Mouse (Mus musculus): ENCODE data around the gene Taf9.

The Taf9 gene

DNA sequence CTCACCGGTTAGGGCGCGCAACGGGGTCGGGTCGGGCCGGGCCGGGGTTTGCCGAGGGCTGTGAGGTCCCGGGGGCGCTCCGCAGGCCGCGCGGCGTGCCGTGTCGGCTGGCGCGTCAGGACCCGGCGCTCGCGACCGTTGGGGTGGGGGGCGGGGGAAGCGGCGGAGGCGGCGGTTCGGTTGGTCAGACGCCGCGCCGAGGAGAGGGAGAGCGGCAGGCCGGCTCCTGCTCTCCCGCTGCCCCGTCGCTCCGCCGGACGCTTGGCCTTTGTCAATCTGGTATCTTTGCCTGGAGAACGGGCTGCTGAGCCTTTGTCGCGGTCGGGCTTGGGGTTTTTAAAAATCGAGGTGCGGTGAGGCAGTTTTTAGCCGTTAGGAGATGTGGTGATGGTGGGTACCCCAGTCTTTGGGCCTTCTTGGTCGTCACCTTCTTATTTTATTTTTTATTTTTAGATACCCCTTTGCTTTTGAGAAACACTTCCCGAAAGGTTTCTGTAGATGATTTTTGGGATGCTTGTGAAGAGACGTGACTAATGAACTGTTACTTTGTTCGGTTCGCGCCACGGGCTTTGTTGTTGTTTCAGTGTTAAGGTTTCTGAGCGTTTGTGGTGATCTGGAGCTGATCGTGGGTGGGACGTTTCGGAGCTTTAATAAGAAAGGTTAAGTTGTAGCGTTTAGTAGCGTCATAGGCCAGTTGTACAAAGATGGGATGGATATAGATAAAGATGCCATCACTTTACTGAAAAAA is at the start of gene Taf9:
Gene Taf9, plus strand, starts transcription at position 141 of the 748 bp plus-strand sequence.
- DNase-seq (ENCODE audit: low spot score in 2 of 2), result no peak

DNA sequence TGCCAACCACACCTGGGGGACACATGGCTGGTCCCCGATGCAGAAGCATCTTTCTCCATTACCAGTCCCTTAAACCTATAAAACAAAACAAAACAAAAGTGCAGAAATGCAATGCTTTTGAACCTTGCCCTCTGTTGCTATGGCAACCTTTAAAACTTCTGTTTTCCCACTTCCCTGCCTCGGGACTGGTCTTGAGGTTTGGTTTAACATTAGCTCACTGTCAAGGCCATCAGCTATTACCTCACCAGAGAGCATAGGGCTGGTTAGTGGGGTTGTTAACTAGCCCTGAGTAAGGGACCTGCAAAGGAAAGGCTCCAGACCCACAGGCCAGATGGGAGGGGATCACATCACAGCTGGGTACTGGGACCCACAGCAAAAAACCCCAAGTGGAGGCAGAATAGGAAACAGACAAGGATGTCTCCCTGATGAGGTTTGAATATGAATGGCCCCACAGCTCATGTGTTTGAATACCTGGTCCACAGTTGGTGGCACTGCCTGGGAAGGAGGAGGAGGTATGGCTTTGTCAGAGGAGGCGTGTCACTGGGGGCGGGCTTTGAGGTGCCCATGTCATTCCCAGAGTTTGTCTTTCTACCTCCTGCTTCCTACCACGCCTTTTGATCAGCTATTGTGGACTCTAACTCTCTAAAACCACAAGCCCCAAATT is 49.0 kb upstream of the Taf9 start:
- DNase-seq (ENCODE audit: low spot score in 2 of 2), result no peak

DNA sequence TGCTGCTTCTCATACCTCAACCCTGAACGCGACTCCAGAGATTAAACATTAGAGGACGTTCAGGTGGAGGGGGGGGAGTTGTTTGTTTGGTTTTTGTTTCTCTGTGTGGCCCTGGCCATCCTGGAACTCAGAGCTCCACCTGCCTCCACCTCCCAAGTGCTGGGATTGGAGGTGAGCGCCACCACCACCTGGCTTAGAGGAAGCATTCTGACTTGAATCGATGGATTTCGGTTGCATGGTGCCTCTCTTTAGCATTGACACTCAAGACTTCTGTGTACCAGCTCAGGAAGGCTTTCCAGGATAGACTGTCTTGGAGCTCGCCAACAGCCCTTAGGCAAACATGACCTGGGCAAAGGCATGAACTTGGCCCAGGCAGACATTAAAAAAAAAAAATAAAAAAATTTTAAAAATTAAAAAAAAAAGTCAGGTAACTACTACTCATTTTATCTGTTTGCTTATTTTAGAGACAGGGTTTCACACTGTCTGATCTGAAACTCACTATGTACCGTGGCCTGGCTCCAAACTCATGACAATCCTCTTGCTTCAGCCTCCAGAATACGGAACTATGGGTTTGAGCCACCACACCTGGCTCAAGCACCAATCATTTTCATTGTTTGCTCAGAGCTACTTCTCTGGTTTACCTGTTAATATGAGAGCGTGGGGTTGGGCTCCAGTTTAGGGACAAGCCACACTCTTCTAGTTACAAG is 48.2 kb upstream of the Taf9 start:
- no peak for DNase-seq (ENCODE audit: low spot score in 2 of 2)

DNA sequence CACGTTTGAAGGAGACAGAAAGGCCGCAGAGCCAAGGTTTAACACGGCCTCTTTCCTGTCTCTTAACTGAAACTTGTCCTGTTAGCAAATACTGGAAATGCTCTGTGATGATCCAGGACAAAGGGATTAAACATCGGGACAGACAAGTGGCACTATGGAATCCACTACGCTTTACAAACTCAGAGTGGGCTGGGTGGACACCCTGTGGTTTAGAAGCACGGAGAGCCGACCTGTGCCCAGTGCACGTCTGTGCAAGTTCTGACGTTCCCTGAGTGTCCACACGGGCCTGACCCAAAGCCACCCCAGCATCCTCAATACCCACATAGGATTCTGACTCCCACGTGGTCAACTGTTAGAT is 47.7 kb upstream of the Taf9 start:
- no peak for DNase-seq (ENCODE audit: low spot score in 2 of 2)

DNA sequence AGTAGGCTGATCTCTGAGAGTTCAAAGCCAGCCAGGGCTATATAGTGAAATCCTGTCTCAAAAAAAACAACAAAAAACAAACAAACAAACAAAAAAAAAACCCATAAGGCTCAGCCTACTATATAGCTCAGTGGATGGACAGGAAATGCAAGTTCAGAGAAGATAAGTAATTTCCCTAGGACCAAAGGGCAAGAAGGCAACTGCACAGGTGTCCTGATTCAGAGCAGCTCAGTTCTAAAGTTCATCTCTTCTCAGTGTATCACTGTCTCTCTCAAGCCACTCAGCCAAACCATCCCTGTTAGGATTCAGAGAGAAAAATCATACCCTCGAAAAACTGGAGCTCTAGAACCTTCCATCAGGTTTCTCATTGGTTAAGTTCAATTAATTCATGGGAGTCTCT is 45.5 kb upstream of the Taf9 start:
- DNase-seq (ENCODE audit: low spot score in 2 of 2), result no peak

DNA sequence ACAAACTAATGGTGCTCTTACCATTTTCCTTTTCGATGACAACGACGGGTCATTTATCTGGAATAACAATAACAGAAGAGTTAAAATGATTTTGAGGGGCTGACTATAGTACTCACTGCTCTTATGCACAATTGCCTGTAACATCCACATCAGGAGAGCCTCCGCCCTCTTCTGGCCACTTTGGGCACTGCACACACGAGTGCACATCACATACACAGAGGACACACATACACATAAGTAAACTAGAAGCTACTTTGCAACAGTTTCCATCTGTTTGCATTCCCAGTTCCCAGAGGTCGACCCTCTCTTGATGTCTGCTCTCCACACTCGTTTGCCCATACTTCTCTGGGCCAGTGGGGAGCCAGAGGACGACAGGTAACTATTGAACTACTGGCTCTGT is 43.6 kb upstream of the Taf9 start:
- DNase-seq (ENCODE audit: low spot score in 2 of 2), result no peak

DNA sequence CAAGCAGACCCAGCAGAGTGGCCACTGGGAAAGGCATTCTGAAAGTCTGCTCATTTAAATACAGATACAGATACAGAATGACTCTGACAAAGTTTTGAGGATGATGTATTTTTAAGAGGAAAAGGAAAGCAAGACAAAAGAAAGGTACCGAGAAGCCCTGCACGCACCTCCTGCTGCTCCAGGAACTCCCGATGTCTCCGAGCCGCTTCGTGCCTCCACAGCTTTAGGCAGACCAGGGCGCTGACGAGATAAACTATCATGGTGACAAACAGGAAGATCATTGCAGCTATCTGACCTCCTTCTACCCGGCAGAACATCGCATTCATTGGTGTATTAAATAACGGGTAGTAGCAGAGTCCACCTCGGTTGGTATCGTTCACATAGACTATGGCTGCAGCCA is 40.1 kb upstream of the Taf9 start:
- no peak for DNase-seq (ENCODE audit: low spot score in 2 of 2)

DNA sequence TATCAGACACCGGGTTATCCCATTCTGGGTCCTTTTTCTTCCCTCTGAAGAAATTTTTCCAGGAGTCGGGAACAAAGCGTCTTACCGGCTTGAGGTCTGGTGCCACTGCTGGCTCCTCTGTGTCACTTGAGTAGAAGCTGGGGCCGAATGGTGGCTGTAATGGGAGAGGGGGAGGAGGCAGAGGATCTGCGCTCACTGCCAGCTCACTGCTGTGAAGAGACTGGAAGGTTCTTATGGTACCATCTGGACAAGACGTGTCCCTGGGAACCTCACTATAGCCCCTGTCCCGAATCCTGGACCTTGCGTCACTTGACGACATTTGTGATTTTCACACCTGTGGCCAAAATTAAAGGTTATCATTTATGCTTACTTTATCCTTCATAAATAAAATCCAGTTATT is 39.1 kb upstream of the Taf9 start:
- no peak for DNase-seq (ENCODE audit: low spot score in 2 of 2)

DNA sequence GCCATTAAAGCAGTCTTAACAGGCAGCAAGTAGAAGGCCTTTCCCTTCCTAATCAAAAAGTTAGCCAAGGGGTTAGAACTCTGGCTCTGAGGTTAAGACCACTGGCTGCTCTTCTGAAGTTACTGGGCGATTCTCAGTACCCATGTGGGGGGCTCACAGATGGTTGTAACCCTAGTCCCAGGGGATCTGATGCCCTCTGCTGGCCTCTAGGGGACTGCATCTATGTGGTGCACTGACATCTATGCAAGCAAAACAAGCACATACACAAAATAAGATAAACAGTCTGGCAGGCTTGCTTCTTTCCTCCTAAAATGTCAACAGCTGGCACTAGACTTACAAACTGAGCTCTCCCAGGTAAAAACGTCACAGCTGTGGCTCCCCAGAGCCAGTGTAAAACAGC is 38.5 kb upstream of the Taf9 start:
- no peak for DNase-seq (ENCODE audit: low spot score in 2 of 2)

DNA sequence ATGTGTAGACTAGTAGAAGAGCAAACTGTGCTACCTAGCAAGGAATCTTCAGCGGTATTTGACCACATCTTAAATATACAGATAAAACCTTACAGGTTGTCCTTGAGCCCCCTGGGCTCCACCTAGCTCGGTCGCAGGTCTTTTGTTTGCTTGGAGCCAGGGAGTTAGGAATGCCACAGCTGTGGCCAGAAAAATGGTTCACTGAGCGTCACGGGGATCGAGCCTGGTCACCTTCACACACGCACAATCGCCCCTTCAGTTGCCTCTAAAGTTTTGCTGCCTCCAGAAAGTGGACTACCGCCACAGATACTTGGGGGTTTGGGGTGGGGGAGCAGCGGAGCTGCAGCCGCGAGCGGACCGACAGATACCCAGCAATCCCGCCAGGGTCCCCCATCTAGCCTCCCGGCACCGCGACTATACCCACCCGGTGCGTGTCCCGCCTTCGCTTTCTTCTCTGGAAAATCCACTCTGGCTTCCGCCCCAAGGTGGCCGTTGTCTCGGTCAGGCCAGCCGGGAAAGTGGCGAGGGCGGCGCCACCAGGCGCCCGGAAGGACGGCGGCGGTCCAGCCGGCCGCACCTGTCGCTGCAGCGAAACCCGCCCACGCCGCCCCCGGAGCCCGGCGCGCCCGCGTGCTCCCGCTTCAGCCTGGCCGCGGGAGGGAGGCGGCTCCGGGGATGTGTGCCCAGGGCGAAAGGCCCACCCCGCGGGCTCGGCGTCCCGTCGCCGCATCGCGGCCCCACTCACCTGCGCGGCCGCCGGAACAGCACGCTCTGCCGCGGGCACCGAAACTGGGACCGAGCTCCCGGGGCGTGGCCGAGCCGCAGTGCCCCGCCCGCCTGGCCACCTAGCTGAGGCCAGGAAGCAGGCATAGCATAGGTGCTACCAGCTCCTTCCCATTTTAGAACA is 34.9 kb upstream of the Taf9 start, which contains the start of gene Marveld2:
Gene Marveld2, minus strand, starts transcription at position 791 of the 907 bp plus-strand sequence.
- DNase-seq (ENCODE audit: low spot score in 2 of 2), result peak in 1 of 2 experiments; percentile 29

DNA sequence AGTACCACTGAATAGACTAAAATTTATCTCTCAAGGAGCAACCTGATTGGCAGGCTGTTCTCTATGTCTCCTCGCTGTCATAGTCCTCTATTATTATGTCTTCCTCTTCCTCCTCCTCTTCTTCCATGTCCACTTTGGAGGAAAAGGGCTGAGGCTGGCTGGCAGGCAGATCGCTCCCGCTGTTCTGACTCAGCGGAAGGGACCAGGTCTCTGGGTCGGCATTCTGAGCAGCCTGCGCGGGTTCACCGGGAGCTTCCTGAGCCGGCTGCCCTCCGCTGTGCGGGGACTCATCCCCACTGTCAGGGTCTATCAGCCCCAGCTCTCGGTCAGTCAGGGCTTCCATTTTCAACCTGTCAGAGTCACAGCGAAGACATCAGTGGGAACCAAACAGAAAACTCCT is 33.8 kb upstream of the Taf9 start:
- no peak for DNase-seq (ENCODE audit: low spot score in 2 of 2)

DNA sequence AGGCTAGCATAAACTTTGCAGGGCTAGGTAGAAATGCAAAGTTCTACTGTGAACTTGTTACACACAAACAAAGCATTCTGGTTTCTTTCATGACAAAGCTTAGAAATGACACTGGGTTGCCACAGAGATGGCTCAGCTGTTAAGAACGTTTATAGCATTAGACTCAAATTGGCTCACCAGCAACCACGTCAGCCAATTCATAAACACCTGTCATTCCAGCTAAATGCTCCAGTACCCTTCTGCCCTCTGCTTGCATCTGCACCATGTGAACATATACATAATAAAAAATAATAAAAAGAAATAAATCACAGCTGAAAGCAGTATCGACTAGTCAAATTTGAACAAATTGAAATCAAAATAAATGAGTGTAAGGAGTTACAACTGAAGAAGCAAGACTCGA is 29.1 kb upstream of the Taf9 start:
- no peak for DNase-seq (ENCODE audit: low spot score in 2 of 2)

DNA sequence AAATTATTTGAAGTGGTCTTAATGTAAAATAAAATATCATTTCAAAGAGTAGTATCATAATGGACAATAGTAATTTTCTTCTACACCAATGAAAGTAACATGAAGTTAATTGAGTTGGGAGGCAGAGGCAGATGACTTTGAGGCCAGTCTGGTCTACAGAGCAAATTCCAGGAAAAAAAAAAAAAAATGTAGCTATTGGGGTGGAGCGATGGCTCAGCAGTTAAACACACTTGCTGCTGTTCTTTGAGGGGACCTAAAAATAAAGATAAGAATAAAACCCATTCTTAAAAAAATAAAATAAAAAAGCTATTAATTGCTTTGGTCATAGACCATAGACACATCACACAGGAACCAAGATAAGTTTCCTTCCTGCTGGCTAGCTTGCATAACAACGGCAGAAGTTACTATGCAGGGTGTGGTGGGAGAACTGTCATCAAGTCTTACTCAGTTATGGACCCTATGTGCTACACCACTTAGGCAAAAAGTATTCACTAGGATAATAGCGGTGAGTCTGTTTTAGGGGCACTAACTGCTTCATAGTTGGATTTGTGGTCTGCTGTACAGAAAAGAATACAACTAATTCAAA is 17.2 kb upstream of the Taf9 start:
- DNase-seq (ENCODE audit: low spot score in 2 of 2), result no peak

DNA sequence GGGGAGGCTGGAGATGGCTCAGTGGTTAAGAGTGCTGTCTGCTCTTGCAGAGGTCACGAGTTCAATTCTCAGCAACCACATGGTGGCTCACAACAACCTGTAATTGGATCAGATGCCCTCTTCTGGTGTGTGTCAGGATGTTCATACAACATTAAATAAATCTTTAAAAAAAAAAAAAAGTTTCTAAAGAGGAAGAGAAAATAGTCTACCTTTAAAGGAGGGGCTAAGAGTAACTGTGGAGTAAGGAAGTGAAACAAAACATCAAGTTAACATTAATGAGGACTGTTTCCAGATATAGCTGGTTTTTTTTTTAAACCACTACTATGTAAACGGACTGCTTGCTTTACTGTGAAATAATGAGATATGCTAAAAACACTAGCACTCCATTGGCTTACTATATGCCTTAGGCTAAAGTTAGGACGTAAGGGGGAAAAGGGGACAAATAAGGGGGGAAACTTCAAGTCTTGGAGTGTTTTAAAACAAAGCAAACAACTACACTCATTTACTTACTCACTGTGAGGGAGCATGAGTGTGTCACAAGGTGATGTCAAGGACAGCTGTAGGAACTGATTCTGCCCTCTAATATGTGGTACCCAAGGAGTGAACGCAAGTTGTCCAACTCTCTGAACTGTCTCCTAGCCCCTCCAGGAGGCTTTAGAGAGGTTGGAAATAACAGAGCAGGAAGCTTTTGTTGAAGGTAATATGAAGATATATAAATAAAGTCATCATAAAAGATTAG is 8.7 kb upstream of the Taf9 start:
- DNase-seq (ENCODE audit: low spot score in 2 of 2), result no peak

DNA sequence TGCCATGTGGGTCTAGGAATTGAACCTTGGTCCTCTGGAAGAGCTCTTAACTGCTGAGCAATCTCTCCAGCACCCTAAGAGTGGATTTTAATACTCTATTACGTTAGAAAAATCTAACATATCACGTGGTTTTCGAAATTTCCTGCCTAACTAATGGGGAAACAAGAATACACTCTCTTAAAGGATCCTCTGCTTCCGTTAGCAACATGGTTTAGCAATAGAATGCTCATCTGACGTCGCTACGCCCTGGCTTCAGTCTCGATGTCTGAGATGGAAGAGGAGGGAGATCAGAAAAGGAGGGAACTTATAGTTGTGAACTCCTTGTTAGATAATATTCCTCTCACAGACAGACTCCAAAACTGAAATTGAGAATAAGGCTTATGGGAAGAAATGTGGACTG is 3.2 kb upstream of the Taf9 start:
- DNase-seq (ENCODE audit: low spot score in 2 of 2), result no peak

DNA sequence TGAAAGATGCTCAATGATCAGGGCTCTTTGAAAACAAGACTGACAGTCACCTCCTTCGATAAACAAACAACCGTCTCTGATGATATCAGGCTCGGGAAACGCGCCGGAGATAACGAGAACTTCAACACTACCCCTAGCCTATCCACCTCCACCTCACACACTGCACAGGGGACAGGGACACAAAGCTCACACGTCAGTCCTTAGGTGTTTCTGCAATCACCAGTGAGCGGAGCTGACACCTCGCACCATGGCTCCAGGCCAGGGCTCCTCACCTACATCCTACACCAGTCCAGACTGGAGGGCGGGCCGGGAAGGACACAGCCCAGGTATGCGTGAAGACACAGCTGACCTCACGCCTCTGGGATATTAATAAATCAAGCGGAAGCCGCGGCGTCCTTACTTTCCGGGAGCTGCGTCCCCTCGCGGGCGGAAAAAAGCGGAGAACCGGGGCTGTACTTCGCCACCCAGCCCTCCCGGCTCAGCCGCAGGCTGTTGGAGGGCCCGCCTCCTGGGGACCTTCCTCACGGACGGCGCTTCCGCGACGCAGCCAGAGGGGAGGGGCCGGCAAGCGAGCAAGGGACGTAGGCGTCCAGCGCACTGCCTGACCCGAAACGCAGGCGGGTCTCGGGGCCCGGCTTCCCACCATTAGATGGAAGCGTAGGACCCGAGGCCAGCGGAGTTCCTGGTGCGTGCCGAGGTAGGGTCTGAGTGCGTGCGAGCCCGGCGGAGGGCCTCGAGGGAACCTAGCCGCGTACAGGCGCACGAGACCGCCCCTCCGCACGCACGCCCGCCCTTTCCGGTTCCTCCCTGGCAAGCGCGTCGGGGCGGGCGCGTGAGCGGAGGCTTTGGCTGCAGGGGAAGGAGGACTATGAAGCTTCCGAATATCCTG is 585 bp upstream of the Taf9 start, which contains the start of the genes Ak6 and Rad17:
Gene Ak6, plus strand, starts transcription at position 430 of the 889 bp plus-strand sequence.
Gene Rad17, minus strand, starts transcription at position 502 of the 889 bp plus-strand sequence.
- DNase-seq (ENCODE audit: low spot score in 2 of 2), result peak; percentile 92 to 95

DNA sequence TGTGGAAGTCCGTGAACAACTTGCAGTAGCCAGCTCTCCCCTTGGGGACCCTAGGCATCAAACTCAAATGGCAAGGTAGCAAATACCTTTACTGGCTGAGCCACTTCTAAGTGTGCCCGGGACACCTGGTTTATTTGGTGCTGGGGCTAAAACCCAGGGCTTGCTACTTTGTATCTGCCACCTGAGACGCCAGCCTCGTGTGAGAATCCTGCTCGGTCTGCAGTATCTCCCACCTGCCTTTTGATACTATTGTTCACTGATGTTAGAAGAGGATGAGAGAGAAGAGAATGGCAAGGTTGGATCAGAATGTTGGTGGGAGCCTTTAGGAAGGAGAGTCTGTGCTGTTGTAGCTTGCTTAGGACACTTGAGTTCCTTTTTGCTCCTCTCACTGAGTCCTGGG is 6.7 kb downstream of the Taf9 start:
- DNase-seq (ENCODE audit: low spot score in 2 of 2), result no peak

DNA sequence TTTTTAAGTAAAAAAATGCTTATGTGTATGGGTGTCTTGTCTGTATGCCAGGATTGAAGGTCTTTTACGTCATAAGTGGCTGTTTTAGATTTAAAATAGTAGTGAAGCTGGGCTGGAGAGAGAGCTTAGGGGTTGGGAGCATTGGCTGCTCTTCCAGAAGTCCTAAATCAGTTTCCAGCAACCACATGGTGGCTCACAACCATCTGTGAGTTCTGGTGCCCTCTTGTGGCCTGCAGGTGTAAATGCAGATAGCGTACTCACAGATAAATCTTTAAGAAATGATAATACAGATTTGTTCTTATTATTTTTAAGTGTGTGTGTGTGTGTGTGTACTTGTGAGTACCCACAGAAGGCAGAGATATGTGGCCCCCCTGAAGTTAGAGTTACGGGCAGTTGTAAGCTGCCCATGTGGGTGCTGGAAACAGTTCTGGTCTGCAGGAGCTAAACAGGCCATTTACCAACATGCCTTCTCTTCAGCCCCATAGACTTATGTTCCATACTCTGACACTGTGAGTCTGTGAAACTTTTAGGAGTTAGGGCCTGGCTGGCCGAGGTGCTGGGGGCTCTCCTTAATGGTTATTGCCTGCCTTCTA is 8.6 kb downstream of the Taf9 start:
- DNase-seq (ENCODE audit: low spot score in 2 of 2), result peak in 1 of 2 experiments; percentile 41
